Mouse (Mus musculus) midbrain, embryonic 12.5 days (tissue): ENCODE measurements around the gene H2-Q10. TPM values are rescaled to one million over a fixed set of nuclear protein-coding genes. Genes with fewer than 3 reads are reported as not detected.
"Not testable (repeated sequence)": the region's sequence is repeated elsewhere in the genome, so short reads cannot be mapped to it uniquely, and the experiment has no call there.

Experiments used
- ATAC-seq: fragments of 200-750 bp; cut with Nextera tagmentation; 2 replicates; pipeline ENCODE4 v1.8.0; 2017; ENCODE audit warnings: low read depth, moderate TSS enrichment, moderate library complexity; ENCODE audit not compliant: low FRiP score
- H3K27ac ChIP-seq: fragments of 300-500 bp; sonication (generic); replicated peaks from 2 replicates; pipeline ENCODE4 v1.5.1; 2016; ENCODE audit warnings: mild to moderate bottlenecking
- H3K27me3 ChIP-seq: fragments of 300-500 bp; sonication (generic); 2 replicates; pipeline ENCODE4 v1.6.1; 2016; ENCODE audit warnings: mild to moderate bottlenecking
- H3K36me3 ChIP-seq: fragments of 300-500 bp; sonication (generic); 2 replicates; pipeline ENCODE4 v1.6.1; 2016
- H3K4me1 ChIP-seq: fragments of 300-500 bp; sonication (generic); 2 replicates; pipeline ENCODE4 v1.6.1; 2016
- H3K4me2 ChIP-seq: fragments of 300-500 bp; sonication (generic); replicated peaks from 2 replicates; pipeline ENCODE4 v1.6.1; 2016; ENCODE audit warnings: mild to moderate bottlenecking, moderate library complexity
- H3K4me3 ChIP-seq: fragments of 300-500 bp; sonication (generic); 2 replicates; pipeline ENCODE4 v1.5.1; 2016; ENCODE audit warnings: mild to moderate bottlenecking
- H3K9ac ChIP-seq: fragments of 300-500 bp; sonication (generic); replicated peaks from 2 replicates; pipeline ENCODE4 v1.6.1; 2016; ENCODE audit warnings: mild to moderate bottlenecking, moderate library complexity
- H3K9me3 ChIP-seq: fragments of 300-500 bp; sonication (generic); 2 replicates; pipeline ENCODE4 v1.6.1; 2016; ENCODE audit warnings: mild to moderate bottlenecking
- WGBS: fragments of 180-500 bp; shearing (Covaris S2); methylation state at CpG from one replicate; pipeline ENCODE4 v1.1.7; 2016; 5-methylcytosine and 5-hydroxymethylcytosine counted together
- polyA plus RNA-seq: library from polyadenylated mRNA; unstranded; fragments of >200 nt; fragmentation: Nextera tagmentation; extraction: Ambion mirVana; gene quantifications from 2 replicates; pipeline ENCODE4 v1.2.1, GENCODE M21; 2016

Gene H2-Q10
- polyA plus RNA-seq, 1 experiment from 2014 or later, result 0.09 TPM

DNA sequence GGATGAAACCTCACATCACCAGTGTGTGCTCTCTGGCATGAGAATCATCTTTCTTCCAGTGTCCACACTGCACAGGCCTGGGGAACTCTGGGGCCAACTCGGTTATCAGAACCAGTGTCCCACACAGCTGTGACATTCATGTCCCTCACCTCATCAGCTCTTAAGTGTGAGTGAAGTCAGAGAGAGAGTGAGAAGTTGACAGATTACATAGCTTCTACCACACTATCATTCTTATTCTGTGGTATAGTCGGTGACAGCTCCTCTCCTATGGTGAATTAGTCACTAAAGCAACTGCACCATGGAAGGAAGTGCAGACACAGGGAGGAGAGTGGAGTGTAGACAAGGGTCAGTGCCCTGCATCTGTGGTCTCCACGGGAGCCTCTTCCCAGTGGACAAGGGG lies 953 bp upstream of the H2-Q10 start:
- WGBS, result 70% methylated on average over 3 of the region's 3 CpGs
- H3K9me3 ChIP-seq, ATAC-seq: not testable (repeated sequence)

DNA sequence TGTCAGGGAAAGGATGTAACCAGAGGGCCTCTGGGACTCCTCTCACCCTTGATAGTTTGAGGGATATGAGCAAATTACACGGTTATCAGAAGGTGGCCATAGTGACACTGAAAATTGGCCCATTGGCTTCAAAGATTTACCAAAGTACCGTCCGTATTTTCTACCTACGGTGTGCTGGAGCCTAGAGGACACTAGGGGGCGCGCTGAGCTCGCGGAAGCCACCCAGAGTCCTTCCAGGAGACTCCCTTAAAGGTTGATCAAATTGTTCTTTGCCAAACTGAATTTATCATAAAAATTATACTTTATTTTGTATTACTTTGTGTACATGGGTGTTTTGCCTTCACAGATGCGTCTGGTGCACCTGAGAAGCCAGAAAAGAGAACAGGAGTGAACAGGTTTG lies 14.2 kb downstream of the H2-Q10 start:
- Histone ChIP-seq H3K4me3 (no peak overlapping the region), H3K27ac (no peak overlapping the region), H3K27me3 (no peaks in the 10 kb centered on the region), H3K36me3 (no peaks in the 10 kb centered on the region), H3K9me3 (no peaks in the 10 kb centered on the region), H3K4me1 (0 out of 2 replicates have a peak, but pooled peaks cover 3% of the 10 kb centered on the region), H3K4me2 (no peak overlapping the region), H3K9ac (no peak overlapping the region)
- ATAC-seq, result no peak
- WGBS, result 2% methylated on average over 9 of the region's 9 CpGs

More for the DNA sequence above, 953 bp upstream of the H2-Q10 start:
- Histone ChIP-seq H3K4me1 (peaks cover 11% of the 10 kb centered on the region; the same call in 1 of the 2 replicates), H3K27me3 (peaks cover 32% of the 10 kb centered on the region)
- H3K27ac ChIP-seq, H3K4me2 ChIP-seq, H3K36me3 ChIP-seq, H3K4me3 ChIP-seq, H3K9ac ChIP-seq: not testable (repeated sequence)

DNA sequence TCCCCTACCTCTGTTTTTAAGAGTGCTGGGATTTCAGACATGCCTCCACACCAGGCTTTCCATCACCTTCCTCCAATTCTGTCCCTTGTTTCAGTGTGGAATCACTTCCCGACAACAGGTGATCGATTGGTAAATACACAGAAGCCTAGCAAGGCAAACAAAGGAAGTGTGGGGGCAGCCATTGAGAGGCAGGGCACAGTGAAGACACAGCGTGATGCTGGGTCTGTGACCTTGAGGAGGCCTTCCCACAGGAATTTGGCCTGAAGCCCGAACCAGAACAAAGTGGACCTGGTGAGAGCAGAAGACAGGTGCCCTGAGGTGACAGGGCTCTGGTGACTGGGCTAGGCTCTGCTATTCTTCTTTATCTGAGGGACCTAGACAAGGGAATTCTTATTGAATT lies 15.8 kb downstream of the H2-Q10 start:
- no peaks in the 10 kb centered on the region for H3K36me3 ChIP-seq
- 0 out of 2 replicates have a peak, but pooled peaks cover 7% of the 10 kb centered on the region for H3K4me1 ChIP-seq
- no peak for ATAC-seq
- H3K4me3 ChIP-seq, result no peak overlapping the region
- WGBS, result 41% methylated on average over 4 of the region's 4 CpGs
- peaks cover 6% of the 10 kb centered on the region; the same call in 1 of the 2 replicates for H3K27me3 ChIP-seq
- H3K9me3 ChIP-seq, result no peaks in the 10 kb centered on the region
- H3K9ac ChIP-seq, result no peak overlapping the region
- H3K4me2 ChIP-seq, result no peak overlapping the region
- no peak overlapping the region for H3K27ac ChIP-seq

DNA sequence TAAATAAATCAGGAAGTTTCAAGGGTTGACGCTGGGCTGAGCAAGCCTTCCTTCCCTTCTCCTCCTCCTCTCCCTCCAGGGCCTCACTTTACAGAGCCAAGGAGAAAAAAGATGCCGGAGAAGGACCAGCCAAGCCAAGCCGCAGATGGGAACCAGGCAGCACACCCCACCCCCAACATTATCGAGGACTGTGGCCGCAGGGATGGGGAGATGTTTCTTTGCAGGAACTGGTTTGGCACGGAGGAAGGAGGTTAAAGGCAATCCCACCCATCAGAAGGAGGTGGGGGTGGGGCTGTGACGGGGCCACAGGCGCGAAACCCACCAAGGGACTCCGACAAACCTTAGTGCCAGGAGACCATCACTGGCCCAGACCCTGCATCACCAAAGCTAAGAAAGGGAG lies 16.8 kb downstream of the H2-Q10 start:
- no peak overlapping the region for H3K27ac ChIP-seq
- no peak overlapping the region for H3K4me3 ChIP-seq
- peaks cover 6% of the 10 kb centered on the region; the same call in 1 of the 2 replicates for H3K27me3 ChIP-seq
- H3K36me3 ChIP-seq, result no peaks in the 10 kb centered on the region
- no peak overlapping the region for H3K9ac ChIP-seq
- H3K4me2 ChIP-seq, result no peak overlapping the region
- no peak for ATAC-seq
- no peaks in the 10 kb centered on the region for H3K9me3 ChIP-seq
- H3K4me1 ChIP-seq, result 0 out of 2 replicates have a peak, but pooled peaks cover 7% of the 10 kb centered on the region
- 68% methylated on average over 10 of the region's 10 CpGs for WGBS

DNA sequence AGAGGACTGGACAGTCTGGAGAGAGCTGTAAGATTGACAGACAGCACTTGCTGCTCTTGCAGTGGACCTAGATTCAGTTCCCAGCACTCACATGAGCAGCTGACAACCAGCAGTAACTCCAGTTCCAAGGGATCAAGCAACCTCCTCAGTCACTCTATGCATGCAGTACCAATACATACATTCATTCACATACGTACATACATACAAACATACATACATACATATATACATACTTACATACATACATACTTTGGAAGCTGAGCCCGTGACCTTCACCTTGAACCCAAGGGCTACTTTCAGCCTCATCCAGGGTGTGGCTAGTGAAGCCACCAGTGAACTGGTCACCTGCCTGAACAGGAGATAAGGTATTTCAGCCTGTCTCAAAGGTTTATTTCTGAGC lies 18.2 kb downstream of the H2-Q10 start:
- no peak overlapping the region for H3K9ac ChIP-seq
- no peak overlapping the region for H3K4me3 ChIP-seq
- H3K27me3 ChIP-seq, result peaks cover 6% of the 10 kb centered on the region; the same call in 1 of the 2 replicates
- ATAC-seq, result no peak
- WGBS, result 93% methylated on average over 2 of the region's 2 CpGs
- H3K36me3 ChIP-seq, result no peaks in the 10 kb centered on the region
- H3K4me1 ChIP-seq, result 0 out of 2 replicates have a peak, but pooled peaks cover 7% of the 10 kb centered on the region
- no peaks in the 10 kb centered on the region for H3K9me3 ChIP-seq
- H3K27ac ChIP-seq, result no peak overlapping the region
- no peak overlapping the region for H3K4me2 ChIP-seq

DNA sequence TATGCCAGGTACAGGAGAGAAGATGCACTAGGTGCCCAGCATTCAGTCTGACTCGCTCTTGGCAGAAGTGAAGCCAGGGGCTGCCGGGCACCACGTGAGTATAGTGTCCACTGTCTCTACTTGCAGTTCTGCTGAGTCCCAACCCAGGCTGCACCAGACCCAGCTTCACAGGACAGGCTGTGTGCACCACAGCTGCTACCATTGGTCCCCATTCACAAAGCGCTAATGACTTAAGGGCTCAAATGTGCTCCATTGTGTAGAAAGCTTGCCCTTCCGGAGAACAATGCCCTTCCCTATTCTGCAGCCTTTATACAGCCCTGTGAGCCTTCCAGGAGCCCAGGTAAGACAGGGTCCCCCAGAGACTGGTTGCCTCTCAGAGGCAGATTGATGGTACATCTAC lies 20.4 kb downstream of the H2-Q10 start:
- Histone ChIP-seq H3K27me3 (peaks cover 6% of the 10 kb centered on the region; the same call in 1 of the 2 replicates), H3K9me3 (no peaks in the 10 kb centered on the region), H3K4me1 (0 out of 2 replicates have a peak, but pooled peaks cover 7% of the 10 kb centered on the region), H3K27ac (no peak overlapping the region), H3K9ac (no peak overlapping the region), H3K4me3 (no peak overlapping the region), H3K4me2 (no peak overlapping the region), H3K36me3 (no peaks in the 10 kb centered on the region)
- 47% methylated on average over 5 of the region's 5 CpGs for WGBS
- ATAC-seq, result no peak

DNA sequence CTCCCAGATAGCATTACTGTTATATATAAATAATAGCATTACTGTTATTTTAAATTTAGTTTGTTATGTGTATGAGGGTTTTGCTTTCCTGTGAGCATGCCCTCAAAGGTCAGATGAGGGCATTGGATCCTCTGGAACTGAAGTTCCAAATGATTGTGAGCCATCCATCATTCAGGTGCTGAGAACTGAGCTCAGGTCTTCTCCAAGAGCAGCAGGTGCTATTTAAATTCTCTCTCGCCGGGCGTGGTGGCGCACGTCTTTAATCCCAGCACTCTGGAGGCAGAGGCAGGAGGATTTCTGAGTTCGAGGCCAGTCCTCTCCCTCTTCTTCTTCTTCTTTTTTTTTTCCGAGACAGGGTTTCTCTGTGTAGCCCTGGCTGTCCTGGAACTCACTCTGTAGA lies 27.2 kb downstream of the H2-Q10 start:
- H3K4me3 ChIP-seq, result no peak overlapping the region
- no peaks in the 10 kb centered on the region for H3K36me3 ChIP-seq
- H3K9me3 ChIP-seq, result no peaks in the 10 kb centered on the region
- no peak for ATAC-seq
- WGBS, result 95% methylated on average over 7 of the region's 7 CpGs
- H3K9ac ChIP-seq, result no peak overlapping the region
- H3K27ac ChIP-seq, result no peak overlapping the region
- peaks cover 3% of the 10 kb centered on the region; the same call in 1 of the 2 replicates for H3K27me3 ChIP-seq
- no peak overlapping the region for H3K4me2 ChIP-seq
- H3K4me1 ChIP-seq, result no peaks in the 10 kb centered on the region

DNA sequence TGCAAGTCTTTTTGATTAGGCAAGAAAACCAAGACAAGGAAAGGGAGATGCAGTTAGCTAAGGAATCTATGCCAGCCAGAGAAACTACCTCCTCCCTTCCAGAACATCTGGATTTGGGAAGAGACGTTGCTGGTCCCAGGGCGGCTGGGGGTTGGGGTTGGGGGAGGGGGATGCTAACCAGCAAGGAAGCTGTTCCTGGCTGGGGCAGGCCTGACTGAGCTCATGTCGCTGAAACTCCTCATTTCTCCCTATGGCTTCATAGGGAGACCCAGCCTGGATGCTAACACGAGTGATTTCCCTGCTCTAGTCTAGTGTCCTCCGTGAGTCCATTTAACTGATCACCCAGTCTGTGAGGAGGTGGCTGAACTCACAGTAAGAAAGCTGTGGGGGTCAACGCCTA lies 32.3 kb downstream of the H2-Q10 start:
- H3K4me2 ChIP-seq, result no peak overlapping the region
- 4% methylated on average over 6 of the region's 6 CpGs for WGBS
- H3K4me3 ChIP-seq, result no peak overlapping the region
- no peak overlapping the region for H3K9ac ChIP-seq
- ATAC-seq, result no peak
- H3K4me1 ChIP-seq, result peaks cover 5% of the 10 kb centered on the region; the same call in 1 of the 2 replicates
- no peaks in the 10 kb centered on the region for H3K36me3 ChIP-seq
- H3K9me3 ChIP-seq, result no peaks in the 10 kb centered on the region
- no peak overlapping the region for H3K27ac ChIP-seq
- H3K27me3 ChIP-seq, result peaks cover 41% of the 10 kb centered on the region

DNA sequence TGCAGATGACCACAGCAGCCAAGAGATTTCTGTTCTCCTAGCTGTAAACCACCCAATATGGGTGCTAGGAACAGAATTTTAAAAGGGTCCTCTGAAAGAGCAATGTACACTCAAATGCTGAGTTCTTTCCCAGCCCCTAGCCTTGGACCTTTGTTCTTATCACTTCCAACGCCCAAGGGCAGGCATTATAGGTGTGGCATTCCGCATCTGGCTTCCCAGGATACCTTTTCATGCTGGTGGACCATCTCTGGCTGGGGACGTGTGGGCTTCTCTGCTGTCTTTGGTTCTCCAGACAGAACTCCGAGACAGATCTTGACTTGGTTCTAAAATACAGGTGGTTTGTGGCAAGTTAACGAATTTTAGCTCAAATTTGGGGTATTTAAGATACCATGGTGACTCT lies 32.9 kb downstream of the H2-Q10 start:
- no peak overlapping the region for H3K4me2 ChIP-seq
- ATAC-seq, result no peak
- H3K27me3 ChIP-seq, result peaks cover 47% of the 10 kb centered on the region
- 35% methylated on average over 5 of the region's 5 CpGs for WGBS
- no peak overlapping the region for H3K9ac ChIP-seq
- H3K4me1 ChIP-seq, result peaks cover 7% of the 10 kb centered on the region; the same call in 1 of the 2 replicates
- H3K36me3 ChIP-seq, result no peaks in the 10 kb centered on the region
- H3K9me3 ChIP-seq, result no peaks in the 10 kb centered on the region
- H3K27ac ChIP-seq, result no peak overlapping the region
- H3K4me3 ChIP-seq, result no peak overlapping the region

DNA sequence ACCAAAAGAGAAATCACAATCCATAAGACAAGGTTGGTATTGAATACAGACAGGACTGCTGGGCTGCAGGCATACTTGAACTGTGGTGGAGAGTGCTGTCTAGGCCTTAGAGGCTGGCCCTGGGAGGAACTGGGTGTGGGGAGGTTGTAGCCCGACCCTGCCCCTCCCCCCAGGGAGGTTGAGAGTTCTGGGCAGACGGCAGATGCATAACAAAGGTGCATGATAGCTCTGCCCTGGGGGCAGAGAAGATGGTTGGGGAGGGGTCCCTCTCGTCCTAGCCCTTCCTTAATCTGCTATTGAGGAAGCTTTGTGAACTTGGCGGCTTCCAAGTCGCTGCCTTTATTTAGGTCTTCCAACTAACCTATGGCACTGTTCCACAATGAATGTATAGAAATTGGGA lies 34.0 kb downstream of the H2-Q10 start:
- Histone ChIP-seq H3K36me3 (no peaks in the 10 kb centered on the region), H3K27me3 (peaks cover 54% of the 10 kb centered on the region), H3K27ac (no peak overlapping the region), H3K9ac (no peak overlapping the region), H3K4me2 (no peak overlapping the region), H3K9me3 (no peaks in the 10 kb centered on the region), H3K4me3 (no peak overlapping the region), H3K4me1 (peaks cover 7% of the 10 kb centered on the region; the same call in 1 of the 2 replicates)
- ATAC-seq, result no peak
- WGBS, result 20% methylated on average over 5 of the region's 5 CpGs

DNA sequence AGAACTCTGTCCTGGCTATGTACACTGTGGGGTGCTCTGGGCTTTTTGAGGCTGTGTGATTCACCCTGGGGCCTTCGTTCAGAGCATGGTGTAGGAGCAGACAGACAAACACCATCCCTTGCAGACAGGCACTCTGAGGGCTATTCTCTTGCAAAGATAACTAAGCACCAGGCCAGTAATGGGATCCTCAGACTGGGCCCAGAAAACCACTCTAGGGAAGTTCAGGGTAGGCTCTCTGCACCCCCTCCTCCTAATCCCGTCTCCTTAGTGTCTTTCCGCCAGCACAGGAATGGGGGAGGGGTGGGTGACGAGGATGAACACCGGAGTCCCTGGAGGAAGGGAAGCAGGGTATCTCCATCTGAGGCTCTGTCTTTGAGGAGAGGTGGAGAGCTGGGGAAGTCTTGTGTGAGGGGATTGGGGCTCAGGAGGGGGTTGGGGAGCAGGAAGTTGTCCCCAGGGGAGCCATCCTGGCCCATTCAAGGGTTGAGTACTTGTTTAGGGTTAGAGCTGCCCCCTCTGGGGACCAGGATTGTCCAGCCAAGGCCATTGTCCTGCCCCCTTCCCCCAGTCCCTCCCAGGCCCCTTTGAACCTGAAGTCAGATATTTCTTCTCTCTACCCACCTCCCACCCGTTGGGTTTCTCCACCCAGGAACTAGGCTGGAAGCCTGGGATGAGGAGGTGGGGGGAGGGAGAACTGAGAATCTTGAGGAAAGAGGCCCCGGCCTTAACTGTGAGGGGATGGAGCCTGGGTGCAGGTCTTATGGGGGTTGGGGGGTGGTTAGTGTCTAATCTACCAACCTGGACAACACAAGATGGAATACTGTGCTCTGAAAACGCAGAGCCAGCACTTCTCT lies 35.0 kb downstream of the H2-Q10 start:
- Histone ChIP-seq H3K4me3 (no peak overlapping the region), H3K9ac (no peak overlapping the region), H3K9me3 (no peaks in the 10 kb centered on the region), H3K27me3 (peaks cover 64% of the 10 kb centered on the region), H3K4me2 (no peak overlapping the region), H3K4me1 (peaks cover 11% of the 10 kb centered on the region; the same call in 1 of the 2 replicates), H3K27ac (no peak overlapping the region), H3K36me3 (no peaks in the 10 kb centered on the region)
- 8% methylated on average over 8 of the region's 8 CpGs for WGBS
- no peak for ATAC-seq

DNA sequence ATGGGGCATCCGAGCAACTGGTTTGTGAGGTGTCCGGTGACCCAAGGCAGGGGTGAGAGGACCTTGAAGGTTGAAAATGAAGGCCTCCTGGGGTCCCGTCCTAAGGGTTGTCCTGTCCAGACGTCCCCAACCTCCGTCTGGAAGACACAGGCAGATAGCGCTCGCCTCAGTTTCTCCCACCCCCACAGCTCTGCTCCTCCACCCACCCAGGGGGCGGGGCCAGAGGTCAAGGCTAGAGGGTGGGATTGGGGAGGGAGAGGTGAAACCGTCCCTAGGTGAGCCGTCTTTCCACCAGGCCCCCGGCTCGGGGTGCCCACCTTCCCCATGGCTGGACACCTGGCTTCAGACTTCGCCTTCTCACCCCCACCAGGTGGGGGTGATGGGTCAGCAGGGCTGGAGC lies 35.9 kb downstream of the H2-Q10 start, which contains the start of gene Pou5f1:
Gene Pou5f1, plus strand, starts transcription at position 243 of the 400 bp plus-strand sequence.
- Histone ChIP-seq H3K27me3 (peaks cover 63% of the 10 kb centered on the region), H3K27ac (no peak within 1 kb of the TSS), H3K4me1 (peaks cover 11% of the 10 kb centered on the region; the same call in 1 of the 2 replicates), H3K9me3 (no peaks in the 10 kb centered on the region), H3K36me3 (no peaks in the 10 kb centered on the region), H3K4me3 (no peak within 1 kb of the TSS), H3K9ac (no peak within 1 kb of the TSS), H3K4me2 (no peak within 1 kb of the TSS)
- 23% methylated on average over 13 of the region's 13 CpGs for WGBS
- ATAC-seq, result no peak
